Mouse (Mus musculus): ENCODE data around the gene Zc3h4. TPM values are rescaled to one million over a fixed set of nuclear protein-coding genes. Genes with fewer than 3 reads are reported as not detected.

Zc3h4 gene
- polyA plus RNA-seq, 1 experiment, result 29.8 TPM

DNA sequence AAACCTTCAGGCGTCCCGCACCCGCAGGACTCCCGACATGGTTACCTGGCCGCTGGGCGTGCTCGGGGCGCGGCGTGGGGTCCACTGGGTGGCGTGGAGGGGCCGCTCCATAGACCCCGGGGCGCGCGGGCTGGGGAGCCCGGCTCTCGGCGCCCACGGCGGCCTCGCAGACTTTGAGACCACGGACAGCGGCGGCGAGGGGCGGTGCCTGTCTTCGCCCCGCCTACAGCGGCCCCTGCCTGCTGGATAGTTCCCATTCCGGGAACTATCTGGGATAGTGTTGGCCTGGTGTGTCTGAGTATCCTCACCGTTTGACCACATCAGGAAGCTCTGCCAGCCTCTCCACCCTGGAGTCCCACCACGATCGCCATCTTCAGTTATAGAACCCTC lies 75.9 kb downstream of the Zc3h4 start:
- TF ChIP-seq CTCF (IDR thresholded peaks at IDR 0.05; ENCODE audit: control insufficient read depth, insufficient read depth, insufficient read length), result no peak
- no peak for TF ChIP-seq FOSL1 (IDR thresholded peaks at IDR 0.05; ENCODE audit: insufficient read depth, low read length, poor library complexity, severe bottlenecking)
- TF ChIP-seq MYOG (IDR thresholded peaks at IDR 0.05; ENCODE audit: control insufficient read depth, extremely low read depth, insufficient read length), result no peak
- TF ChIP-seq CEBPB (IDR thresholded peaks at IDR 0.05; ENCODE audit: low read depth), result no peak
- no peak for TF ChIP-seq MYOD1 (IDR thresholded peaks at IDR 0.05; ENCODE audit: control insufficient read depth, insufficient read length, low read depth)
- TF ChIP-seq USF1 (IDR thresholded peaks at IDR 0.05; ENCODE audit: low read depth), result no peak
- TF ChIP-seq MAX (IDR thresholded peaks at IDR 0.05), result no peak
- Histone ChIP-seq H3ac (ENCODE audit: control insufficient read depth, insufficient read length, low read depth) (no peak overlapping the region), H3K4me3 (ENCODE audit: insufficient read depth, poor library complexity, severe bottlenecking) (no peak overlapping the region), H3K27me3 (ENCODE audit: control insufficient read depth, insufficient read depth, insufficient read length) (peaks cover 66% of the 10 kb centered on the region), H3K79me3 (ENCODE audit: low read depth) (no peaks in the 10 kb centered on the region), H3K79me2 (ENCODE audit: control insufficient read depth, insufficient read depth) (no peaks in the 10 kb centered on the region), H3K36me3 (ENCODE audit: control insufficient read depth, insufficient read depth) (no peaks in the 10 kb centered on the region)

DNA sequence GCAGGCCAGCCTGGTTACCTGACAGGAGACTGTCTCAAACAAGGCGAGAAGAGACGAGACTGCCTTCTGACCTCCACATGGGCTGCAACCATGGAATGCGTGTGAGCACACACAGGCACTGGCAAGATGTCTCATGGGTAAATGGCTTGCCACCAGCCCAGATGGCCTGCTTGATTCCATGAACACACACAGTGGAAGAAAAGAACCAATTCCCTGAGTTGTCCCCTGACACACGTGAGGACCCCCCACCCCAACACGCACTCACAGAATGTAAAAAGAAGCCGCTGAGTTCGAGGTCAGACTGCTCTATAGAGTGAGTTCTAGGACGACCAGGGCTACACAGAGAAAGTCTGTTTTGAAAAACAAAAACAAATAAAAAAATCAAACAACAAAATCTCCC lies 76.9 kb downstream of the Zc3h4 start, which contains the start of gene Npas1:
TSS of gene Npas1 (minus strand) at position 101 of the 400 bp plus-strand sequence.
- H3K36me3 ChIP-seq (ENCODE audit: control insufficient read depth, insufficient read depth), result no peaks in the 10 kb centered on the region
- no peak for TF ChIP-seq FOSL1 (IDR thresholded peaks at IDR 0.05; ENCODE audit: insufficient read depth, low read length, poor library complexity, severe bottlenecking)
- TF ChIP-seq USF1 (IDR thresholded peaks at IDR 0.05; ENCODE audit: low read depth), result no peak
- TF ChIP-seq MAX (IDR thresholded peaks at IDR 0.05), result no peak
- no peak for TF ChIP-seq MYOG (IDR thresholded peaks at IDR 0.05; ENCODE audit: control insufficient read depth, extremely low read depth, insufficient read length)
- no peak for TF ChIP-seq MYOD1 (IDR thresholded peaks at IDR 0.05; ENCODE audit: control insufficient read depth, insufficient read length, low read depth)
- TF ChIP-seq CTCF (IDR thresholded peaks at IDR 0.05; ENCODE audit: control insufficient read depth, insufficient read depth, insufficient read length), result no peak
- no peak for TF ChIP-seq CEBPB (IDR thresholded peaks at IDR 0.05; ENCODE audit: low read depth)
- H3ac ChIP-seq (ENCODE audit: control insufficient read depth, insufficient read length, low read depth), result no peak within 1 kb of the TSS
- H3K79me2 ChIP-seq (ENCODE audit: control insufficient read depth, insufficient read depth), result no peaks in the 10 kb centered on the region
- H3K27me3 ChIP-seq (ENCODE audit: control insufficient read depth, insufficient read depth, insufficient read length), result peaks cover 60% of the 10 kb centered on the region
- H3K4me3 ChIP-seq (ENCODE audit: insufficient read depth, poor library complexity, severe bottlenecking), result no peak within 1 kb of the TSS
- H3K79me3 ChIP-seq (ENCODE audit: low read depth), result no peaks in the 10 kb centered on the region

Other genes with a start within 250 kb of the Zc3h4 start
- gene Meis3, start 225.8 kb upstream of the Zc3h4 start, polyA plus RNA-seq (2012; fragmentation: generic; extraction: Trizol), result 4.5 TPM
- gene Dhx34, start 178.9 kb upstream of the Zc3h4 start, polyA plus RNA-seq (2012; fragmentation: generic; extraction: Trizol), result 14.4 TPM
- not detected for gene C5ar2, start 156.8 kb upstream of the Zc3h4 start, polyA plus RNA-seq (2012; fragmentation: generic; extraction: Trizol)
- gene C5ar1, start 141.4 kb upstream of the Zc3h4 start, polyA plus RNA-seq (2012; fragmentation: generic; extraction: Trizol), result 0.02 TPM
- gene Inafm1, start 127.3 kb upstream of the Zc3h4 start, polyA plus RNA-seq (2012; fragmentation: generic; extraction: Trizol), result 11.7 TPM
- 52.2 TPM for gene Ccdc9, start 114.1 kb upstream of the Zc3h4 start, polyA plus RNA-seq (2012; fragmentation: generic; extraction: Trizol)
- 6.6 TPM for gene Bbc3, start 92.5 kb upstream of the Zc3h4 start, polyA plus RNA-seq (2012; fragmentation: generic; extraction: Trizol)
- gene Sae1, start 13.1 kb upstream of the Zc3h4 start, polyA plus RNA-seq (2012; fragmentation: generic; extraction: Trizol), result 218 TPM
- gene Tmem160, start 51.9 kb downstream of the Zc3h4 start, polyA plus RNA-seq (2012; fragmentation: generic; extraction: Trizol), result 81.7 TPM
- gene Npas1, start 76.8 kb downstream of the Zc3h4 start, polyA plus RNA-seq (2012; fragmentation: generic; extraction: Trizol), result 0.18 TPM
- 26.8 TPM for gene Arhgap35, start 214.1 kb downstream of the Zc3h4 start, polyA plus RNA-seq (2012; fragmentation: generic; extraction: Trizol)